Mouse (Mus musculus) hindbrain, embryonic 12.5 days (tissue): ENCODE measurements at regions not wholly inside any gene's neighbourhood (a gene's known extent, or its start where the extent isn't known, plus 50 kb on each side); places are given as distances from the start of the nearest gene placed in this dataset.
A peak's percentile ranks its signal among the peaks of the same experiment; 100 is the strongest.

ENCODE experiments used
- ATAC-seq: fragments of 200-750 bp; cut with Nextera tagmentation; 2 replicates; pipeline ENCODE4 v1.8.0; 2017; ENCODE audit warnings: moderate TSS enrichment; ENCODE audit not compliant: low FRiP score
- H3K27ac ChIP-seq: fragments of 300-500 bp; sonication (generic); 2 replicates; pipeline ENCODE4 v1.5.1; 2016; ENCODE audit warnings: mild to moderate bottlenecking
- H3K27me3 ChIP-seq: fragments of 300-500 bp; sonication (generic); 2 replicates; pipeline ENCODE4 v1.6.1; 2016; ENCODE audit warnings: mild to moderate bottlenecking
- H3K36me3 ChIP-seq: fragments of 300-500 bp; sonication (generic); 2 replicates; pipeline ENCODE4 v1.6.1; 2016; ENCODE audit warnings: mild to moderate bottlenecking
- H3K4me1 ChIP-seq: fragments of 300-500 bp; sonication (generic); 2 replicates; pipeline ENCODE4 v1.6.1; 2016
- H3K4me2 ChIP-seq: fragments of 300-500 bp; sonication (generic); replicated peaks from 2 replicates; pipeline ENCODE4 v1.6.1; 2016; ENCODE audit warnings: mild to moderate bottlenecking
- H3K4me3 ChIP-seq: fragments of 300-500 bp; sonication (generic); 2 replicates; pipeline ENCODE4 v1.5.1; 2016; ENCODE audit warnings: mild to moderate bottlenecking
- H3K9ac ChIP-seq: fragments of 300-500 bp; sonication (generic); 2 replicates; pipeline ENCODE4 v1.6.1; 2016; ENCODE audit warnings: mild to moderate bottlenecking, moderate library complexity
- H3K9me3 ChIP-seq: fragments of 300-500 bp; sonication (generic); replicated peaks from 2 replicates; pipeline ENCODE4 v1.6.1; 2016; ENCODE audit warnings: mild to moderate bottlenecking
- WGBS: fragments of 180-500 bp; shearing (Covaris S2); methylation state at CpG from one replicate; pipeline ENCODE4 v1.1.7; 2016; 5-methylcytosine and 5-hydroxymethylcytosine counted together

DNA sequence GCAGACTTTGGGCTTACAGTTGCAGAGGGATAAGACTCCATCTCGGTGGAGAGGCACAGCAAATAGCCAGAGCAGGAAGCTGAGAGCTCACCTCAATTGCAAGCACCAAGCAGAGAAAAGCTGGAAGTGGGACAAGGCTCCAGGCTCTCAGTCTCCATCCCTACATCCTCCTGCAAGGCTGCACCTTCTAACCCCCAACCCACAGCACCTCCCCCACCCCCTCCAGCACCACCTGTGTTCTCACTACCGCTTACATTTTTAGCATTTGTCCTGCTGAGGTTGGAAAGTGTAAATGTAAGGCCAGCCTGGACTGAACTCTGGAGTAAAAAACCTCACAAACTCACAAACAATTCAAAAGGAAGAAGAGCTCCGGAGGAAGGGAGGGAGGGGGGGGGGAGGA is 119.6 kb downstream of the Sox2 start:
- Histone ChIP-seq H3K9me3 (no peaks in the 10 kb centered on the region), H3K4me2 (no peak overlapping the region), H3K4me1 (peaks cover 4% of the 10 kb centered on the region), H3K27ac (no peak overlapping the region), H3K9ac (no peak overlapping the region), H3K36me3 (no peaks in the 10 kb centered on the region), H3K27me3 (no peaks in the 10 kb centered on the region), H3K4me3 (no peak overlapping the region)
- WGBS = 34% methylated on average over 2 of the region's 3 CpGs
- ATAC-seq = no peak

DNA sequence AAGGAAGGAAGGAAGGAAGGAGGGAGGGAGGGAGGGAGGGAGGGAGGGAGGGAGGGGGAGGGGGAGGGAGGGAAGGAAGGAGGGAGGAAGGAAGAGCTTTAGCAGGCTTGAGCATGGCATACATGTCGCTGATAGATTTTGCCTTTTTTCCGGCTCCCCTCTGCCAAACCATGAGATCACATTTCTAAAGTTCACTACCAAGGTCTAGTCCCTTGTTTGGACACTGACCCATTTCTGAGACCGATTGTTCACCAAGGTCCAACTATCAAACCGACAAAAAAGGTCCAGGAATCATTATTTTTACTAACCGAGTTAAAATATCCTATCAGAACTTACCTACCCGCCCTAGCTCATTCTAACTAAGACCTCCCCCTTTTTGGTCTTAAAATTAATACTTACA is 120.1 kb downstream of the Sox2 start:
- ATAC-seq = no peak
- H3K27ac ChIP-seq = no peak overlapping the region
- peaks cover 4% of the 10 kb centered on the region for H3K4me1 ChIP-seq
- H3K9ac ChIP-seq = no peak overlapping the region
- H3K4me2 ChIP-seq = no peak overlapping the region
- WGBS = 81% methylated on average over 6 of the region's 6 CpGs
- H3K9me3 ChIP-seq = no peaks in the 10 kb centered on the region
- H3K27me3 ChIP-seq = no peaks in the 10 kb centered on the region
- H3K4me3 ChIP-seq = no peak overlapping the region
- no peaks in the 10 kb centered on the region for H3K36me3 ChIP-seq

DNA sequence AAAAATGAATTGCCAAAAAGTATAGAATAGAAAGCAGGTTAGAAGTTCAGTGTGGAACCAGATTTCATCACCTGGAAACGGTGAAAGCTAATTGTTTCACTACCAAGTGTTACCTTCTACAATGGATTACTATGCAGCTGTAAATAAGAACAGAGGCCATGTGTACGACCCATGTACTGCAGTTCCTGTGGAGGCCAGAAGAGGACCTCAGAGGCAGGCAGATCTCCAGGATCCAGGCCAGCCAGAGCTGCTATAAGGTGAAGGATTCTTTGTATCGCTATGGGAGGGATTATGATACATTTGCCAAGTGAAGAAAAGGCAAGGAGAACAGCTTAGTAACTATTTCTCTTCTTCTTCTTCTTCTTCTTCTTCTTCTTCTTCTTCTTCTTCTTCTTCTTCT is 121.8 kb downstream of the Sox2 start:
- WGBS = 91% methylated on average over 3 of the region's 3 CpGs
- H3K4me2 ChIP-seq = no peak overlapping the region
- no peaks in the 10 kb centered on the region for H3K36me3 ChIP-seq
- no peaks in the 10 kb centered on the region for H3K9me3 ChIP-seq
- ATAC-seq = no peak
- H3K4me1 ChIP-seq = peaks cover 4% of the 10 kb centered on the region
- H3K9ac ChIP-seq = no peak overlapping the region
- no peak overlapping the region for H3K27ac ChIP-seq
- no peaks in the 10 kb centered on the region for H3K27me3 ChIP-seq
- H3K4me3 ChIP-seq = no peak overlapping the region

DNA sequence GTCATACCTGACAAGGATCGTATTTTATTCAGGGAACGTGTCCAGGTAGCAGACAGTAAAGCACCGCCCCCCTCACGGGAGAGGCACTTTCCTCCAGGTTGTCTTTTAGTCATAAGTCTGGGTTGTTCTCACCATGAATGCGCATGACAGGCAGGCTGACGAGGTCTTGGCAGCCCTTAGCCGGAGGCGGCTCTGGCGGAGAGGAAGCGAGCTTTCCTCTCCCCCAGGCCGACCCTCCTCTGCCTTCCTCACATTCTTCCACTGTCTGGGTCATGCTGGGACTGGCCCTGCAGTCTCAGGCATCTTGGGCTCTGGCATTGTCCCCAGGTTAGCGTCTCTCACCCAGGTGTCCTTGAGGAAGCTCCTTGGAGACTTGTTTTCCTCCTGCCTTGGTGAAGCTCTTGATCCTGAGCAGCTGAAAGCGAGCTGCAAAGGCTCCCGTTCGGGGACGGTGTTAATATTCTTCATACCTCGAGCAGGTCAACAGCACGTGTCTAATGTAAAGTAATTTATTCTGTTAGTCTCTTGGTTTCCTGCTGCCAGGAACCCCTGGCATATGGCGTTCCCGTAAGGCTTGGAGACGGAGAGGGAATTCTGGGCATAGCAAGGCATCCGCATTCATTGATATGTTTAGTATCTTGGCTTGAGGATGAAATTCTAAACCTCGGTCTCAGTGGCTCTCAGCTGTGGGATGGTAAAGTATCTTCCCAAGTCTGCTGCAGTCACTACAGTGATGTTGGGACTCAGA is 123.6 kb downstream of the Sox2 start:
- peak overlapping the region; percentile 38 for H3K4me2 ChIP-seq
- WGBS = 24% methylated on average over 23 of the region's 23 CpGs
- no peak for ATAC-seq
- H3K27ac ChIP-seq = no peak overlapping the region
- no peaks in the 10 kb centered on the region for H3K36me3 ChIP-seq
- H3K9me3 ChIP-seq = no peaks in the 10 kb centered on the region
- no peaks in the 10 kb centered on the region for H3K27me3 ChIP-seq
- no peak overlapping the region for H3K4me3 ChIP-seq
- peaks cover 4% of the 10 kb centered on the region for H3K4me1 ChIP-seq
- H3K9ac ChIP-seq = no peak overlapping the region

DNA sequence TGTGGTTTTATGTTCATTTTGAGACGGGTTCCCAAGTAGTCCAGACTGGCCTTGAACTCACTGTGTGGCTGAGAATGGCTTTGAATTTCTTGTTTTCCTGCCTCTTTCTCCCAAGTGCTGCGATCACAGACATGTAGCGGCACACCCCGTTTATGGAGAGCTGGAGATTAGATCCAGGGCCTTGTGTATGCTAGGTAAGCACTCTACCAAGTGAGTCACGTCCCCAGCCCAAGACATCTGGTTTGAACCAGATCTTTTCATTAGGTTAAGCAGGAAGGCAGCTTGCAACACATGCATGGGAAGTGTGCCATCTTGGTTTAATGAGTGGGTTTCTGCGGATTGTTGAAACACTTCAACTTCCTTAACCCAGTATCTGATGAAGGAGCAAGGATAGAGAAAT is 131.6 kb downstream of the Sox2 start:
- 0 out of 2 replicates have a peak, but pooled peaks cover 2% of the 10 kb centered on the region for H3K4me1 ChIP-seq
- H3K27ac ChIP-seq = no peak overlapping the region
- no peak for ATAC-seq
- no peak overlapping the region for H3K9ac ChIP-seq
- no peak overlapping the region for H3K4me3 ChIP-seq
- WGBS = 94% methylated on average over 6 of the region's 6 CpGs
- H3K27me3 ChIP-seq = no peaks in the 10 kb centered on the region
- no peak overlapping the region for H3K4me2 ChIP-seq
- H3K36me3 ChIP-seq = no peaks in the 10 kb centered on the region
- no peaks in the 10 kb centered on the region for H3K9me3 ChIP-seq

DNA sequence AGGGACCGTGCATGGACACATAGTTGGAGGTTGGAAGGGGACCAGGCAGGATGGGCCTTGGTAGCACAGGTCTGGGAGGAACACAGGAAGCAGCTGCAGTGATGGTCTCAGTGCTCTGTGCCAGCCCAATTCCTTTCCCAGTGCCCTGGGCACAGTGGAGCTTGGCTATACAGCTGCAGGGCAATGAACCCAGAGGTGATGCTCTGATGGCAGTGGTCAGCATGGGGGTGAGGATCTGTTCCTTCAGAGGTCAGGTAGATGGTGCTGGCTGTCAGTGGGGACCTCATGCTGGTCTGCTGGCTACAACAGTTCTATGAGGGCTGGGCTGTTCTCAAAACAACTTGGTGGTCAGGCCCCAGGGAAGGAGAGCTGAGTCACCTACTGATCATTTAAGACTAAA is 133.2 kb downstream of the Sox2 start:
- H3K4me2 ChIP-seq = no peak overlapping the region
- H3K9me3 ChIP-seq = no peaks in the 10 kb centered on the region
- 0 out of 2 replicates have a peak, but pooled peaks cover 2% of the 10 kb centered on the region for H3K4me1 ChIP-seq
- H3K27ac ChIP-seq = no peak overlapping the region
- H3K36me3 ChIP-seq = no peaks in the 10 kb centered on the region
- 88% methylated on average over 1 of the region's 1 CpGs for WGBS
- H3K27me3 ChIP-seq = no peaks in the 10 kb centered on the region
- ATAC-seq = no peak
- no peak overlapping the region for H3K9ac ChIP-seq
- H3K4me3 ChIP-seq = no peak overlapping the region

DNA sequence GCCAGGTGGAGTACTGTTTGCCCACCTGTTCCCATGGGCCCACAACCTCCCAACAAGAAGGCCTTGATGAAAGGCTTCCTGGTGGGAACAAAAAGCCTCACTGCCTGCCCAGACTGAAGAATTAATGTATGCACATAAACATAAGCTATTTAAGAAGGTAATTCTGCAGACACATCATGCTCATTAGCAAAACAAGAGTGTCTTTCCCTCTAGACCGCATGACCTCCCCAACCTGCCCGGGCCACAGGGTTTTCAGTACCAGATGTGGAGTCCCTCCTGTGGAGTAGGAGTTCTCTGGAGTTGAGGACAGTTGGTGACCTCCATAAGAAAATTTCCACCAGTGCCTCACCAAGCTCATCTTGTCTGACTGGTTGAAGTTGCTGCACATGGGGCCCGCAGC is 137.0 kb downstream of the Sox2 start:
- H3K27me3 ChIP-seq = peaks cover 4% of the 10 kb centered on the region; the same call in 1 of the 2 replicates
- 0 out of 2 replicates have a peak, but pooled peaks cover 2% of the 10 kb centered on the region for H3K4me1 ChIP-seq
- no peak overlapping the region for H3K4me3 ChIP-seq
- no peak overlapping the region for H3K9ac ChIP-seq
- H3K9me3 ChIP-seq = no peaks in the 10 kb centered on the region
- no peaks in the 10 kb centered on the region for H3K36me3 ChIP-seq
- H3K4me2 ChIP-seq = no peak overlapping the region
- WGBS = 77% methylated on average over 3 of the region's 3 CpGs
- ATAC-seq = no peak
- H3K27ac ChIP-seq = no peak overlapping the region

DNA sequence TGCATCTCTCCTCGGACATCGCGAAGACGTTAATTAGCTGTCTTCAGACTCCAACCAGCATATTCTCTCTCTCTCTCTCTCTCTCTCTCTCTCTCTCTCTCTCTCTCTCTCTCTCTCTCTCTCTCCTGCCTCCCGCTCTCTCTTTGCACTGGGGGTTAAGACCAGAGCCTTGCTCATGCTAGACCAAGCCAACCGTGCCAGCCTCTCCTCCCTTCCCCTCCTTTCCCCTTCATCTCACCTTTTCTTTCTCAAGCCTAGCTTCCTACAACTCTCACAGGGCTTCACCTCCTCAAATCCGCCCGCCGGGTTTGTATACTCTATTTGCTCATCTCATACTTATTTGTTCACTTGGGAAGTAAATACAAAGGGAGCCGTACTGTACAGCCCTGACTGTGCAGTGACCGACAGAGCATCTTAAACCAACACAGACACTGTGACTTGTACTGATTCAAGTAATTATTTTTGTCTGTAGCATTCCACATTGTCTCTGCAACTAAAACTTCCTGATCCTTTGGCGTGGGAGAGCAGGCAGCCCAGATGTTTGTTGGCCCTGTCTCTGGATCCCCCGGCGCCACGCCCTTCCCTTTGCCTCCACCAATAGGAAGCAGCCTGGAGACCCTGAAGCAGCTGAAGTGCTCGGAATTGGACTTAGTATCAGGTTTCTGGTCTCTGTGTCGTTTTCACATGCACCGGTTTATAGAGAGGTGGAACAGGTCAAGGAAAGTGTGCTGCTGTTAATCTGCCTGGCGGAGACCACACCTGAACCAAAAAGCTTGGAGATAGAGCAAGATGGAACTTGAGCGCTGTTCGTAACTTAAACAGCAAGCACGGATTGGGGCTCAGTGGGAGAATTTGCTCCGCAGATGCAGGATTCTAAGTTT is 145.1 kb downstream of the Sox2 start:
- Histone ChIP-seq H3K27ac (no peak overlapping the region), H3K4me1 (peaks cover 10% of the 10 kb centered on the region), H3K9me3 (no peaks in the 10 kb centered on the region), H3K36me3 (no peaks in the 10 kb centered on the region), H3K4me2 (peak overlapping the region; percentile 59), H3K4me3 (peak overlapping the region; percentile 30), H3K27me3 (peaks cover 6% of the 10 kb centered on the region; the same call in 1 of the 2 replicates), H3K9ac (no peak overlapping the region)
- 22% methylated on average over 23 of the region's 23 CpGs for WGBS
- ATAC-seq = peak; percentile 81

DNA sequence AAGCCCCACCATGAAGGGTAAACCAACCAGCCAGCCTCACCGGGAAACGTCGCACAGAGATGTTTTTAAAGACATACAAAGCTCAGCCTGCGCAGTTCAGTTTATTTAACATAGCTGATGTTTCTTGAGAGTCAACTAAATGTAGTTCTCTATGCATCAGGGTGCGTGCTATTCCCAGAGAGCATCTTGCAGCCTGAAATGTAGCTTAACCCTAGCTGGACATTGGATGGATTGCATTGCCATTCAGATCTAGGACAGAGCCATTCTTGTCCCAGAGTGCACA is 145.7 kb downstream of the Sox2 start:
- peaks cover 6% of the 10 kb centered on the region; the same call in 1 of the 2 replicates for H3K27me3 ChIP-seq
- H3K27ac ChIP-seq = no peak overlapping the region
- peak overlapping the region; percentile 59 for H3K4me2 ChIP-seq
- ATAC-seq = no peak
- H3K9ac ChIP-seq = peak overlapping the region; percentile 20; the same call in 1 of the 2 replicates
- 13% methylated on average over 5 of the region's 5 CpGs for WGBS
- peaks cover 10% of the 10 kb centered on the region for H3K4me1 ChIP-seq
- H3K36me3 ChIP-seq = no peaks in the 10 kb centered on the region
- no peaks in the 10 kb centered on the region for H3K9me3 ChIP-seq
- peak overlapping the region; percentile 30 for H3K4me3 ChIP-seq

DNA sequence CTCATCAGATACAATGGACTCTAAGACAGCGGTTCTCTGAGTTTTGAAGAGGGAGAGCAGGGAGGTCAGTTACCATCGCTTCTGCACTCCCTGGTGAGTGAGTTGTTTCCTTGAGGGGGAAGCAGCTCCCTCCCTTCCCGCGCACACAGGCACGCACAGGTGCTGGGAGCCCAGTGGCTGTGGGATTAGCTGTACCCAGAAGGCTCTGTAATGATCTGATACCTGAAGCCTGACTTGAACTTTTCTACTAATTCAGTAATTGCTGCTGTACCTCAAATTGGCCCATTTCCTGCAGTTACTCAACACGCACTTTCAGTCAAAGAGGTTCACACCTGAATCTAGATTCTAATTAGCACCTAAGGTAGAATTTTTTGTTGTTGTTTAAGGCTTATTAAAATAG is 158.6 kb downstream of the Sox2 start:
- 28% methylated on average over 6 of the region's 6 CpGs for WGBS
- no peak overlapping the region for H3K9ac ChIP-seq
- H3K36me3 ChIP-seq = no peaks in the 10 kb centered on the region
- H3K4me3 ChIP-seq = no peak overlapping the region
- no peak overlapping the region for H3K27ac ChIP-seq
- ATAC-seq = no peak
- H3K4me1 ChIP-seq = no peaks in the 10 kb centered on the region
- no peak overlapping the region for H3K4me2 ChIP-seq
- H3K9me3 ChIP-seq = no peaks in the 10 kb centered on the region
- no peaks in the 10 kb centered on the region for H3K27me3 ChIP-seq

DNA sequence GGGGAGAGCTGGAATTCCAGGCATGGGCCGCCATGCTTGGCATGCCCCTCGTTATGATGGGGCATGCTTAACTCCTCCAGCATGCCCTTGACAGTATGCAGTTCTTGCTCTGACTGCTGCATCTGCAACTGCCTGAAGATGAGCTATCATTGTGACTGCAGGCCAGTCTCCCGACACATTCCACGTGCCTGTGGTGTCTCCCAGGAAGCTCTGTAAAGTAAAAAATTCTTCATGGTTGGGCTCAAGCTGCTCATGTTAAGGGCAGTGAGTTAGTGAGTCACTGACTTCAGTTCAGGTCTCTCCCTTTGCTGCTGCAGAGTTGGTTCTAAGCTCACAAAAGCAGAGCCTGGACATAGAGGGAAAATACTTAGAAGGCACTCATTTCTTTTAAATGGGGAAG is 161.5 kb downstream of the Sox2 start:
- no peak overlapping the region for H3K27ac ChIP-seq
- no peak overlapping the region for H3K4me3 ChIP-seq
- 61% methylated on average over 4 of the region's 4 CpGs for whole genome bisulfite sequencing
- no peaks in the 10 kb centered on the region for H3K9me3 ChIP-seq
- ATAC-seq = no peak
- H3K4me2 ChIP-seq = no peak overlapping the region
- no peak overlapping the region for H3K9ac ChIP-seq
- H3K27me3 ChIP-seq = no peaks in the 10 kb centered on the region; the same call in 1 of the 2 replicates
- no peaks in the 10 kb centered on the region for H3K4me1 ChIP-seq
- no peaks in the 10 kb centered on the region for H3K36me3 ChIP-seq

DNA sequence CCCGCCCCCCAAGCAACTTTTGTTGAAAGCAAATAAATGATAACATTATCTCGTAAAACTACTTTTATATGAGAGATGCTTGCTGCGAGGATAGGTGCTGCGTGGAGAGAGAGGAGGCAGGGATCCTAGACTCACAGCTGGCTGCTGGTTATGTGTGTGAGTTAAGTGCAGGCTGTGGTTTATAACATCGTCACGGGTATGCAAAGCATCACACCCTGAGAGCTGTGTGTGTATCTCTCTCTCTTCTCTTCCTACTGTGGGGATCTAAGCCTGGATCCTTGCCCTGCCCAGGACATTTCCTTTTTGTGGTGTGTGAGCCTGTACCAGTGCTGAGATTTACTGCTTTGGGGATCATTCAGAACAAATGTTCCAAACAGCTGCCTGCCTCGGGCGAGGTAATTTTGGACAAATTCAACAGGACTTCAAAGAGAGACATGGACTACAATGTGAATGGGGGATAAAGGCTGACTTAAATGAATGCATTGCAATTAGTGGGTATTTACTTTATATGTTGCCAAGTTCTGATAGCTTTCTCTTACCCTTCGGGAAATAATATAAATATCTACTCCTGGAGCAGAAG is 162.9 kb downstream of the Sox2 start:
- ATAC-seq = no peak
- no peak overlapping the region for H3K27ac ChIP-seq
- H3K4me1 ChIP-seq = no peaks in the 10 kb centered on the region
- H3K4me3 ChIP-seq = no peak overlapping the region
- no peaks in the 10 kb centered on the region for H3K36me3 ChIP-seq
- no peaks in the 10 kb centered on the region for H3K9me3 ChIP-seq
- no peak overlapping the region for H3K4me2 ChIP-seq
- no peak overlapping the region for H3K9ac ChIP-seq
- WGBS = 66% methylated on average over 9 of the region's 9 CpGs
- H3K27me3 ChIP-seq = no peaks in the 10 kb centered on the region; the same call in 1 of the 2 replicates
